Mouse (Mus musculus) small intestine, adult 2 months (tissue): ENCODE results near the gene Olfr170. TPM values are rescaled to one million over a fixed set of nuclear protein-coding genes. Genes with fewer than 3 reads are reported as not detected.
"Not testable (repeated sequence)": the region's sequence is repeated elsewhere in the genome, so short reads cannot be mapped to it uniquely, and the experiment has no call there.

Experiments used
- H3K27ac ChIP-seq: fragments of 200-500 bp; 2 replicates; pipeline ENCODE4 v1.5.1; 2012; ENCODE audit warnings: low read depth, low read length, control low read depth, inconsistent platforms; ENCODE audit not compliant: insufficient read depth
- H3K27me3 ChIP-seq: fragments of 200-500 bp; 2 replicates; pipeline ENCODE4 v1.6.1; 2012; ENCODE audit warnings: mild to moderate bottlenecking, moderate library complexity, low read length, inconsistent platforms; ENCODE audit not compliant: control insufficient read depth, insufficient read depth
- H3K36me3 ChIP-seq: fragments of 200-500 bp; 2 replicates; pipeline ENCODE4 v1.6.1; 2012; ENCODE audit warnings: mild to moderate bottlenecking, low read length, control low read depth, inconsistent platforms; ENCODE audit not compliant: control insufficient read depth, insufficient read depth
- H3K4me1 ChIP-seq: fragments of 200-500 bp; 2 replicates; pipeline ENCODE4 v1.6.1; 2012; ENCODE audit warnings: low read length, inconsistent platforms, mixed read lengths; ENCODE audit not compliant: control insufficient read depth, insufficient read depth, insufficient read length
- H3K4me3 ChIP-seq: fragments of 200-500 bp; 2 replicates; pipeline ENCODE4 v1.5.1; 2012; ENCODE audit warnings: low read depth, mild to moderate bottlenecking, control low read depth, inconsistent platforms, low read length, moderate library complexity
- CTCF ChIP-seq: fragments of 200-500 bp; IDR thresholded peaks from 2 replicates; pipeline ENCODE4 v1.5.1; 2012; ENCODE audit warnings: low read depth, mild to moderate bottlenecking, control low read depth, inconsistent platforms, low read length, moderate library complexity, mixed read lengths; ENCODE audit not compliant: insufficient replicate concordance, insufficient read length; ENCODE audit errors: extremely low read depth
- POLR2A ChIP-seq: fragments of 200-500 bp; IDR thresholded peaks from 2 replicates; pipeline ENCODE4 v1.6.1; 2012; ENCODE audit warnings: low read depth, mild to moderate bottlenecking, control low read depth, inconsistent platforms, low read length, moderate library complexity
- WGBS: fragments of 180-500 bp; shearing (Covaris S2); methylation state at CpG from one replicate; pipeline ENCODE4 v1.1.7; 2018; 5-methylcytosine and 5-hydroxymethylcytosine counted together
- polyA plus RNA-seq: library from polyadenylated mRNA; depleted of rRNA; stranded (reverse); fragments of >200 nt; gene quantifications from 2 replicates; pipeline ENCODE4 v1.2.3, GENCODE M21; 2012; rRNA removed

Olfr170 gene
- not detected in 2 replicates for polyA plus RNA-seq

DNA sequence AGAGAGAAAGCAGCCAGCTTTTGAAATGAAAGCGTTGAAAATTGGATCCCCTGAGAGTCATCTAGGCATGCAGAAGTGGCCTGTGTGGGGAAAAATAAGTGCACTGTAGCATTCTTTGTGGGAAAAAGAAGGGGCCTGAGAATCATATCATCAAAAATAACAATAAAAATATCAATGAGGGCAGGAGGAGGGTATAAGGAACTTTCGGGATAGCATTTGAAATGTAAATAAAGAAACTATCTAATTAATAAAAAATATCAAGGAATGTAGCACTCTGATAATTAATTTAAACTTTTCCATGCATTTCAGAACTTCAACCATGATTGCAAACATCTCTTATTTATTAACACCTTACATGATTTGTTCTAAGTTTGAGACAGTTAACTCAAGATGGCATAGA lies at the start of gene Olfr170:
TSS of gene Olfr170 (minus strand) at position 101 of the 400 bp plus-strand sequence.
- not testable (repeated sequence) for H3K36me3 ChIP-seq, H3K4me1 ChIP-seq, H3K27me3 ChIP-seq, H3K4me3 ChIP-seq, H3K27ac ChIP-seq
- 76% methylated on average over 2 of the region's 2 CpGs for WGBS

GRCm38 (mm10) chr16:19629816-19630215 lies 18.1 kb upstream of the Olfr170 start, which contains the start of gene Olfr171:
Olfr171 (minus strand) TSS chr16:19629916.
- Histone ChIP-seq H3K27ac (no peak within 1 kb of the TSS), H3K4me3 (no peak within 1 kb of the TSS), H3K4me1 (no peaks in the 10 kb centered on the region), H3K27me3 (no peaks in the 10 kb centered on the region), H3K36me3 (no peaks in the 10 kb centered on the region)
- WGBS, result 89% methylated on average over 1 of the region's 1 CpGs
- no peak for TF ChIP-seq POLR2A
- TF ChIP-seq CTCF, result no peak

- TF ChIP-seq POLR2A (no peak), CTCF (no peak)
- WGBS, result 55% methylated on average over 2 of the region's 2 CpGs
- no peaks in the 10 kb centered on the region for H3K36me3 ChIP-seq
- H3K27ac ChIP-seq, result no peak overlapping the region
- H3K27me3 ChIP-seq, result no peaks in the 10 kb centered on the region
- H3K4me1 ChIP-seq, result no peaks in the 10 kb centered on the region
- H3K4me3 ChIP-seq, result no peak overlapping the region
Measured at GRCm38 (mm10) chr16:19603166-19603565, 8.5 kb downstream of the Olfr170 start.

GRCm38 (mm10) chr16:19571709-19572108 lies 40.0 kb downstream of the Olfr170 start, which contains the start of gene Olfr169:
Olfr169 (minus strand) TSS chr16:19571809.
- WGBS, result 86% methylated on average over 2 of the region's 2 CpGs
- H3K27ac ChIP-seq, H3K36me3 ChIP-seq, H3K27me3 ChIP-seq, H3K4me3 ChIP-seq, H3K4me1 ChIP-seq: not testable (repeated sequence)

Other genes starting within 250 kb of the Olfr170 start
- gene Olfr165, start 188.7 kb downstream of the Olfr170 start, polyA plus RNA-seq, result 0.90 and 7.1 TPM in 2 replicates
- gene Olfr166, start 128.2 kb downstream of the Olfr170 start, polyA plus RNA-seq, result not detected in 2 replicates
- not detected in 2 replicates for gene Olfr167, start 89.6 kb downstream of the Olfr170 start, polyA plus RNA-seq
- not detected in 2 replicates for gene Olfr168, start 76.3 kb downstream of the Olfr170 start, polyA plus RNA-seq
- not detected in 2 replicates for gene Olfr169, start 40.1 kb downstream of the Olfr170 start, polyA plus RNA-seq
- gene Olfr171, start 18.0 kb upstream of the Olfr170 start, polyA plus RNA-seq, result not detected in 2 replicates
- gene Lamp3, start 94.5 kb upstream of the Olfr170 start, polyA plus RNA-seq, result not detected in 2 replicates
- gene B3gnt5, start 148.3 kb upstream of the Olfr170 start, polyA plus RNA-seq, result 0.10 and 0.27 TPM in 2 replicates